Comparison of ENCODE assay signal across 10 mouse cellular contexts in the genomic region with DNA sequence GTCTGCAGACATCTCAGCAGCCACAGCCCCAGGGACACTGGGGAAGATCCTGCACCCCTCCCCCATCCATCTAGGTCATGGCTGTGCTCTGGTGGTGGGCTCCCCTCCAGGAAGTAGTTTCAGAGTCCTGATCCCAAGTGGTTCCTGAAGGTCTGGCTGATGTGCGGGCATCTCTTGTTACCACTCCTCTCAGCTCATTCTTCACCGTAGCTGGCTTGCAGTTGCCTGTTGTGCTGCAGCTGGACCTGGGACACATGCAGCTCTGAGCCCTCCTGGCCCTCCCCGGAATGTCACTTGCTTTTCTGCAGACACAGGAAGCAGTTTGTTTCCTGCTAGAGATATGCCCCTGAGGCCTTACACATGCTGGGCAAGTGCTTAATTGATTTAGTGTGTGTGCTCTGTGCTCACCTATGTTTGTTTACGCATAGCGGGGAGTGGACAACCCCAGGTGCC.
DNase-seq lines count a peak whose midpoint lies in the region; ATAC-seq lines count a peak whose summit lies in the region.
"Had no signal": no experiment of that assay in that cellular context is flagged by ENCODE, and none has a peak within 500 bp of the region (broad histone marks: within the 10 kb centered on the region; RNA-seq: fewer than 3 reads in every experiment).

No protein-coding gene starts in this region.

- H3K36me3 ChIP-seq in heart, embryonic 11.5 days (ENCODE audit: control insufficient read depth, insufficient read depth, low read length), result no peaks in the 10 kb centered on the region
- no peaks in the 10 kb centered on the region for H3K36me3 ChIP-seq in intestine, embryonic 14.5 days (ENCODE audit: control insufficient read depth, insufficient read depth, low read length)
- H3K36me3 ChIP-seq in stomach, embryonic 14.5 days (ENCODE audit: control insufficient read depth, insufficient read depth, low read length), result no peaks in the 10 kb centered on the region
- H3K36me3 ChIP-seq in forebrain, embryonic 10.5 days (replicated peaks), result no peaks in the 10 kb centered on the region

- WGBS in heart, embryonic 11.5 days (ENCODE audit: insufficient replicate concordance), result 37% methylated on average over 5 of the region's 5 CpGs
- 32% methylated on average over 5 of the region's 5 CpGs for WGBS in intestine, embryonic 14.5 days
- 38% methylated on average over 5 of the region's 5 CpGs for WGBS in stomach, embryonic 14.5 days
- WGBS in forebrain, embryonic 10.5 days, result 70% methylated on average over 5 of the region's 5 CpGs

- no peak overlapping the region for H3K27ac ChIP-seq in heart, embryonic 11.5 days (ENCODE audit: low read depth, low read length)
- H3K27ac ChIP-seq in intestine, embryonic 14.5 days (ENCODE audit: low read depth), result no peak overlapping the region
- no peak overlapping the region for H3K27ac ChIP-seq in stomach, embryonic 14.5 days (ENCODE audit: low read length)
- H3K27ac ChIP-seq in forebrain, embryonic 10.5 days, result no peak overlapping the region; the same call in 1 of the 2 replicates

- H3K4me1 ChIP-seq in heart, embryonic 11.5 days (ENCODE audit: control insufficient read depth, insufficient read depth, low read length), result peaks cover 14% of the 10 kb centered on the region
- H3K4me1 ChIP-seq in intestine, embryonic 14.5 days (replicated peaks; ENCODE audit: control insufficient read depth, insufficient read depth, low read length), result peaks cover 4% of the 10 kb centered on the region
- peaks cover 8% of the 10 kb centered on the region for H3K4me1 ChIP-seq in stomach, embryonic 14.5 days (ENCODE audit: control insufficient read depth, insufficient read depth, low read length)
- peaks cover 14% of the 10 kb centered on the region; the same call in 1 of the 2 replicates for H3K4me1 ChIP-seq in forebrain, embryonic 10.5 days

- no peak overlapping the region for H3K4me2 ChIP-seq in heart, embryonic 11.5 days
- H3K4me2 ChIP-seq in intestine, embryonic 14.5 days (ENCODE audit: low read length), result no peak overlapping the region
- H3K4me2 ChIP-seq in stomach, embryonic 14.5 days (replicated peaks; ENCODE audit: low read depth, low read length), result no peak overlapping the region

- no peak overlapping the region for H3K4me3 ChIP-seq in heart, embryonic 11.5 days (ENCODE audit: low read depth, low read length)
- no peak overlapping the region for H3K4me3 ChIP-seq in intestine, embryonic 14.5 days (ENCODE audit: low read depth, low read length)
- no peak overlapping the region for H3K4me3 ChIP-seq in stomach, embryonic 14.5 days (ENCODE audit: low read depth, low read length)
- H3K4me3 ChIP-seq in forebrain, embryonic 10.5 days, result no peak overlapping the region

- 0 out of 2 replicates have a peak, but pooled peaks have one; percentile 20 for ATAC-seq in heart, embryonic 11.5 days (replicated peaks; ENCODE audit: insufficient number of reproducible peaks, low FRiP score, low TSS enrichment)
- 0 out of 2 replicates have a peak, but pooled peaks have one; percentile 22 for ATAC-seq in intestine, embryonic 14.5 days (replicated peaks; ENCODE audit: low FRiP score, low TSS enrichment, low read depth)
- 0 out of 2 replicates have a peak, but pooled peaks have one; percentile 55 for ATAC-seq in stomach, embryonic 14.5 days (ENCODE audit: insufficient number of reproducible peaks, insufficient read depth, low FRiP score, low read depth)
- no peak for ATAC-seq in granulocyte monocyte progenitor cell, adult 5-6 weeks (replicated peaks; ENCODE audit: poor library complexity, severe bottlenecking)

- intact Hi-C loops in heart, postnatal 36 days (cut with DNase I), result no loop called here

- no peaks in the 10 kb centered on the region for H3K9me3 ChIP-seq in heart, embryonic 11.5 days (replicated peaks; ENCODE audit: control insufficient read depth, low read length)
- no peaks in the 10 kb centered on the region for H3K9me3 ChIP-seq in intestine, embryonic 14.5 days (ENCODE audit: control insufficient read depth, low read length)
- no peaks in the 10 kb centered on the region for H3K9me3 ChIP-seq in stomach, embryonic 14.5 days (ENCODE audit: control insufficient read depth, low read depth, low read length)
- H3K9me3 ChIP-seq in forebrain, embryonic 10.5 days, result no peaks in the 10 kb centered on the region

- no peaks in the 10 kb centered on the region for H3K27me3 ChIP-seq in heart, embryonic 11.5 days (ENCODE audit: control insufficient read depth, insufficient read depth, low read length)
- no peaks in the 10 kb centered on the region for H3K27me3 ChIP-seq in intestine, embryonic 14.5 days (replicated peaks; ENCODE audit: control insufficient read depth, insufficient read depth, low read length)
- no peaks in the 10 kb centered on the region for H3K27me3 ChIP-seq in stomach, embryonic 14.5 days (ENCODE audit: control insufficient read depth, insufficient read depth, low read length)
- H3K27me3 ChIP-seq in forebrain, embryonic 10.5 days (ENCODE audit: poor library complexity, severe bottlenecking), result no peaks in the 10 kb centered on the region

- no peak overlapping the region for H3K9ac ChIP-seq in heart, embryonic 11.5 days (ENCODE audit: low read depth, low read length)
- no peak overlapping the region for H3K9ac ChIP-seq in intestine, embryonic 14.5 days (ENCODE audit: low read length)
- H3K9ac ChIP-seq in stomach, embryonic 14.5 days (replicated peaks; ENCODE audit: low read depth, low read length), result no peak overlapping the region

- DNase-seq in heart, postnatal 36 days, result no peak
- peak; percentile 29 for DNase-seq in MN1 (ENCODE audit: low spot score)
- DNase-seq in intestine, embryonic 14.5 days (ENCODE audit: low spot score), result no peak
- DNase-seq in forebrain, embryonic 10.5 days (ENCODE audit: extremely low spot score, low spot score), result no peak
- DNase-seq in spleen, postnatal 10 days (ENCODE audit: low spot score in 2 of 2), result no peak
- DNase-seq: B cell, adult 2 months; kidney, postnatal 25 days had no signal
